Mouse (Mus musculus): ENCODE measurements at regions not wholly inside any gene's neighbourhood (a gene's known extent, or its start where the extent isn't known, plus 50 kb on each side); places are given as distances from the start of the nearest gene placed in this dataset.

GRCm38 (mm10) chr5:67487965-67488409, 59.9 kb upstream of the Bend4 start:
- no peak for TF ChIP-seq CTCF (IDR thresholded peaks at IDR 0.05; ENCODE audit: borderline replicate concordance, control insufficient read depth, extremely low read depth, insufficient read depth, low read length, poor library complexity)
- no peak for TF ChIP-seq POLR2A (IDR thresholded peaks at IDR 0.05; ENCODE audit: control insufficient read depth, extremely low read depth, insufficient read depth, low read length, poor library complexity)
